Mouse (Mus musculus): Measurements from ENCODE around the gene Pradc1.

DNA sequence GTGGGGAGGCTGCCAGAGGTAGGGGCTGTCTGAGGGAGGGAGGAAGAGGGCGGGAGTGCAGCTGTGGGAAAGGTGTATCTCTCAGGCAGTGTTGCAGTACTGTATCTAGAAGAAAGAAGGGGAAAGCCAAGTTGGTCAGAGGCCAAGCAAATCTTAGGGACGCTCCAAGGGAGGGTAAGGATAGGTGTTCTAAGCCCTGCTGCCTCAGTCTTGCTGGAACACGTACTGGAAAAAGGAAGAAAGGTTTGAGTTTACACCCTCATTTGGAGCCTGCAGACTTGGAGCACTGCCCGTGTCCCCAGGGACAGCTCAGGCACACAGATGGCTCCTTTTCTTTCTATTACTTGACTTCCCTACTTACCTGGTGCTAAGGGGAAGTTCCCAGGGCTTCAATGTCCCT lies 10.6 kb downstream of the Pradc1 start:
- TF ChIP-seq CTCF (conservative IDR thresholded peaks at IDR 0.05; ENCODE audit: low read length) (no peak), POU5F1 (IDR thresholded peaks at IDR 0.05; ENCODE audit: borderline replicate concordance, low read length) (no peak)

All from E14TG2a.4 (cell line).